Mouse (Mus musculus) left cerebral cortex, postnatal 36 days (tissue): Measurements from ENCODE around the gene Elovl2. TPM values are rescaled to one million over a fixed set of nuclear protein-coding genes. Genes with fewer than 3 reads are reported as not detected.
"Not testable (repeated sequence)": the region's sequence is repeated elsewhere in the genome, so short reads cannot be mapped to it uniquely, and the experiment has no call there.

Experiments
- DNase-seq, 2 experiments: peaks; one replicate each; pipeline ENCODE4 v3.0.0; 2021 to 2022; ENCODE audit warnings: low spot score in 2 of 2, mixed read lengths in 1 of 2
- intact Hi-C: fragments of 180-260 bp; cut with DNase I; formaldehyde crosslinking; loops from one replicate; pipeline ENCODE4 v1.15.1; 2025
- total RNA-seq, 2 experiments: library from RNA; stranded (reverse); gene quantifications; 2 replicates each; pipeline ENCODE4 v1.2.3; 2021

Elovl2 gene
- total RNA-seq, 2 experiments from 2014 or later: 18.3 to 18.6 TPM

DNA sequence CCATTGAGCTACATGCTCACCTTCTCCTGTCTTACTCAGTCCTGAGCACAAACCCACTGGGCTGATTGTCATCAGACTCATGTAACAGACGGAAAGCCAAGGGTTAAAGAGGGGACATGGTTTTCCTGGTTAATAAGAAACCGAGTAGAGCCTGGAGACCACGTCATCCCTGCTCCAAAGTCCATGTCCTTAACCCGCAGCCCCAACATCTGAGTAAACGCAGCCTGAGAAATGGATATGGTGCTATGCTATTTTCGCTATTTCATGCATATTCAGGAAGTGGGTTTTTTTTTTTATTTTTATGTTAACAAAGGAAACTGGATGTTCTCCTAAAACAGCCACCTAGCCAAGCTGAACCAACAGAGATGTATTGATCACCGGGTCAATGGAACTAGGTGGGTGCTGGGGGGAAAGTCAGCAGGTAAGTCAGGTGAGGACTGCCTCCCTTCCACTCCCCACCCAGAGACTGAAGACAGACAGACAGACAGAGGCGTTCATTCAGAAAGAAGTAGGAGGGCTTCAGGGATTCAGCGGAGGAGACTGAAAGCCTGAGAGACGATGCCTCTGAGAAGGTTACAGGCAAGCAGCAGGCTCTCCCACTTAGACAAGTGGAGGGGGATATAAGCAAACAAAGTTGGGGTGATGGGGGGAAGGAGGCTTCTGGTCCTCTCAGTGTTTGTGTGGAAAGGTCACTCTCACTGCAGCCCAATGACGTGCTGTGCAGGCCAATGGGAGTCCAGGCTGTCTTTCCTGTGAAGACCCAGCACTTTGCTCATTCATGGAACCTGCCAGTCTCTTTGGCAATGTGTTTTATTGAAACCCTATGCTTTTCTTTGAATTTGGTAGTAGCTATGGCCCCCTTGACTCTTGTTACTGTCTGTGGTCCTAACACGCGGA, 15.9 kb upstream of the Elovl2 start:
- DNase-seq: no peak
- intact Hi-C loops: loop anchor here (5.0 kb wide), 5 partner anchors 89 to 454 kb away; partner anchors contain the start of gene Pak1ip1

DNA sequence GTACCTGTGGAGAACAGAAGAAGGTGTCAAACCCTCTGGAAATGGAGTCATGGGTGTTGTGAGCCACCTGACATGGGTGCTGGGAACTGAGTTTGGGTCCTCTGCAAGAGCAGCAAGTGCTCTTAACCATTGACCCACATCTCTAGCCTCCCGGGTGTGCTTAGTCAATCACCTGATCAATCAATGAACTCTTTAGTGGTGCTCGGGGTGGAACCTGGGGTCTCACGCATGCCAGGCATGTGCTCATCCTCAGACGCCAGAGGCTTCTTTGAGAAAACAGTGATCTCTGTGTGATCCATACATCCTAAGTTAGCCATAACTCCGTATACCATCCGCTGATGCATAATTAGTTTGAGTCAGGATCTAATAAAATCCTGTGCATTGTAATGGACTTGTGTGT, 15.0 kb upstream of the Elovl2 start:
- intact Hi-C loops: loop anchor here (5.0 kb wide), 5 partner anchors 88 to 453 kb away; partner anchors contain the start of gene Pak1ip1

DNA sequence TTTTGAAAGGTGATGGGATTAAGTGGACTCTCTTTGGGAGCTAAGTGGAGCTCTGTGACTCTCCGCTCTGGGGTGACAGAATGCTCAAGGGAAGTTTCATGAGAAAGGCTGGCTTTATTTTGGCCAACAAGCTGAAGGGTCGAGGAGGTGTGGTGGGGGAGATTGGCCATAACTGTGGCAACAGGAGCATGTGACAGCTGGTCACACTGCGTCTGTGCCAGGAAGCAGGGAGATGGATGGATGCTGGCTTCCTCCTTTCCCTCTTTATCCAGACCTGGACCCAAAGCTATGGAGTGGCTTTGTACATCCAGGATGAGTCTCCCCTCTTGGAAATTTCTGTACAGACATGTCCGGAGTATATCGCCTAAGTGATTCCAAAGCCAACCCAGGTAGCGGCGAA, 13.0 kb upstream of the Elovl2 start:
- intact Hi-C loops: no loop called here
- DNase-seq: no peak

More for the DNA sequence above, 15.0 kb upstream of the Elovl2 start:
- DNase-seq: no peak

DNA sequence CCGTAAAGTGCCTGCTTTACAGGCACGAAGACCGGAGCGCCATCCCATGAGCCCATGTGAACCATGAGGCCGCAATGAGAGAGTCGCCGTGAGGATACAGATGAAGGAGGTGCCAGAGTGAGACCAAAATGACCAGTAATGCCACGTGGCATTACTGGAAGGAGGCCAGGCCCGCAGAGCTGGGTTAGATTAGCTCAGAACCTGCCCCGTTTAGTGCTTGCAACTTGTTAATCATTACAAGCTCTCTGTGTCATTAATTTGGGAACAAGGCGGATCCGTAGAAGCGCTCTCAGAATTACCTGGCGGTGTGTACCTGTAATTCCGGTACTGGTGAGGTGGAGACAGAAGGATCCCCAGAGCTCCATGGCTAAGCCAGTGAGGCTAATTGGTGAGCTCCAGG, 12.0 kb upstream of the Elovl2 start:
- no peak for DNase-seq
- intact Hi-C loops: no loop called here

DNA sequence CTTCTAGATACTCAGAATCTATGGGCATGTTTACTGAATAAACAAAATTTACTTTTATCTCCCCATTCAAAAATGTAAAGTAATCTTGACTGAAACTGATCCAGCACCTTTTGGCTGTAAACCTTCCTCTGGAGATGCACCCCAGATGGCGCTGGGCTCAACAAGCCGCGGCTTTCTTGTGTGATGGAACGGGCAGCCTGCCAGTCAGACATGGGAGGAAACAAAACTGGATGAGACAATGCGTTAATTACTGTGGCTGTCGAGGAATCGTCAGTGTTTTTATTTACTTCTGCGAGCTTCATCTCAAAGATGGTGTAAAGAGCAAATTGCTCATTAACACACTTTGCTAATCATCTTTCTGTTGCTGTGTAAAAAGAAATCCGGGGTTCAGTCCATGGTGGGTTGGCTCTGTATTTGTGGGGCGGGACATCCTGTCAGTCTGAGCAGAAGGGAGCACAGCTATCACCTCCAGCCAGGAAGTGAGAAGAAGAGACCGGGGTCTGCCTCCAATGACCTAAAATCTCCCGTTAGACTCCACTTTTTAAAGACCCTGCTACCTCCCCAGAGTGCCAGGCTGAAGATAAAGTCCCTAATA, 11.3 kb upstream of the Elovl2 start:
- intact Hi-C loops: no loop called here

DNA sequence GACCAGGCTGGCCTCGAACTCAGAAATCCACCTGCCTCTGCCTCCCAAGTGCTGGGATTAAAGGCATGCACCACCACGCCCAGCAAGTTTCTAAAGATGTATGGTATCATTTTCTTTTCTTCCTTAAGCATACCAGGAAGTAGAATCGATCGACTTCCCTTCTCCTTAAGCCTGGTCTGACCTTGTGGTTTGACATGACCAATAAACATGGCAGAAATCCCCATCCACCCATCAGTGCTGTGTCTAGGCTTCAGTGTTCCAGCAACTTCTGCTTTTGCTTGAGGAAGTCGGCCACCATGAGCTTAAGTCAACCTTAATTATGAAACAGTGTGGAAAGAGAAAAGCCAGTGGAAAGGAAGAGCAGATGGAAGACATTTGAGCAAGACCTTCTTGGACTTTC, 10.1 kb upstream of the Elovl2 start:
- intact Hi-C loops: no loop called here
- DNase-seq: no peak

More for the DNA sequence above, 11.3 kb upstream of the Elovl2 start:
- no peak for DNase-seq

DNA sequence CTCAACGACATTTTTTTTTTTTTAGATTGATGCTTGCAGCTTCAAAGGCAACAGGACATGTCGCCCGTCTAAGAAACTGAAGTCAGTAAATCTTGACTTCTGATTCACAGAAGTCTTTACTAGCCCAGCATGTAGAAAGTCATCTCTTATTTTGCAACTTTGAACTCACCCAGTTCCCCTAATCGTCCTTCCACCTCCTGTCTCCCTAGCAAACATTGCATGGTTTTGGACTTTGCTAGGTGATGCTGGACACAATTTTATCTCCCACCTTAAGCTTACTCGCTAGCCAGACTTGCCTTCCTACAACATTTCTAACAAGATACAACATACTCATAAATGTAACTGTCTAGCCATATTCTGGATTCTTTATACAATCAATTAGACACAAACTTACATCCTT, 7.9 kb upstream of the Elovl2 start:
- no peak for DNase-seq
- intact Hi-C loops: no loop called here

DNA sequence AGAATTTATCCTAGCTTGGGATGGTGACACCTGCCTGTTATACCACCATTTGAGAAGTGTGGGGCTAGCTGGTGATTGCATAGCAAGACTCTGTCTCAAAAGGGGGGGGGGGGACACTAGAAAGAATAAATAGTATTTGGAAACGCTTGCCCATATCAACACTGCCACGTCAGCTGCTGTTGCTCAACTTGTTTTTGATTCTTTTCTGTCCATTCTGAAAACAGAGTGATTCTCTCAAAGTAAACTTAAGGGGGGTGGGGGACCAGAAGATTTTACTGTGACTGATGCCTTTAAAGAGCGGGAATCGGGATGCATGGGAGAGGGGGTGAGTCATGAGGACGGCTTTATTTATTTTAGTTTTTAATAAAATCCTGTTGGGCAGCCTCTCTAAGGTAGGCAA, 6.3 kb upstream of the Elovl2 start:
- DNase-seq: no peak
- intact Hi-C loops: no loop called here

DNA sequence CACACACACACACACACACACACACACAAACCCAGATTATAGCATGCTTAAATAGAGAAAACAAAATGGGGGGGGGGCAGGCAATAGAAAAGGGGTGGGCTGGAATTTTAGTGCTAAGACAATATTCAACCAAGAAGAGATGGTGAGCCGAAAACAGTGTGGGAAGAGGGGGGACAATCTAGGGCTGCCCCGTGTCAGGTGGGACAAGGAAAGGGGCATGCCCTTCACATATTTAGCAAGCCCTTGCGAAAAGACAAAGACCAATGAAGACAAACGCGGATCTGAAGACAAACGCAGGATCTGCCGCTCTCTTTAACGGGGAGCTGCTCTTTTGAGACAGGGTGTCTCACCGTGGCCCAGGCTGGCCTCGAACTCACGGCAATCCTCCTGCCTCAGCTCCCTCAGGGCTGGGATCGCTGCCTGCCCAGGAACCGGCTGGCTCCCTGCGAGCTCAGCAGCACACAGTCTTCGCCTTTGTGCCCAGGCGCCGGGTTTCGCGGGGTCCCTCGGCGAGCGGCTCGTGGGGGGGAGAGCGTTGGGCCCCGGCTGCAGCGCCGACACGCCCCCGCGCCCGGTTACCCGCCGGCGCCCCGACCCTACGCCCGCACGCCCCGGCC, 410 bp downstream of the Elovl2 start:
- intact Hi-C loops: loop anchor here (5.0 kb wide), 1 partner anchor 72 kb away; no protein-coding TSS in a partner anchor
- DNase-seq: peak in 1 of 2 experiments; percentile 43

DNA sequence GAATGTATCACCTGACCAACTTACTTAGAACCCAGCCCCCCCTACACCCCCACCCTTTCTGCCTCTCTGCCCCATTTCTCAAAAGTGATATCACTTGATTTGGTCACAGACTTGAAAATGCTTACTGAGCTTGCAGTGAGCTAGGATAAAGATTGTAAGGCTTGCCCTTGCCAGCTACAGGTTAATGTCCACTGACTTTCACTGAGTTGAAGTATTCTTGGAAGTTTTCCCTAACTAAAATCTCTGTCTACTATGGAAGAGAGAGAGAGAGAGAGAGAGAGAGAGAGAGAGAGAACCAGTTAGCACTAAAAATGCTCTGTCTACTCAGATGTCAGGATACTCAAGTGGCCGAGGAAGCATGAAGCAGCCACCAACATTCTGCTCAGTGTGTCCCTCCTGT, 1.1 kb downstream of the Elovl2 start:
- intact Hi-C loops: no loop called here

DNA sequence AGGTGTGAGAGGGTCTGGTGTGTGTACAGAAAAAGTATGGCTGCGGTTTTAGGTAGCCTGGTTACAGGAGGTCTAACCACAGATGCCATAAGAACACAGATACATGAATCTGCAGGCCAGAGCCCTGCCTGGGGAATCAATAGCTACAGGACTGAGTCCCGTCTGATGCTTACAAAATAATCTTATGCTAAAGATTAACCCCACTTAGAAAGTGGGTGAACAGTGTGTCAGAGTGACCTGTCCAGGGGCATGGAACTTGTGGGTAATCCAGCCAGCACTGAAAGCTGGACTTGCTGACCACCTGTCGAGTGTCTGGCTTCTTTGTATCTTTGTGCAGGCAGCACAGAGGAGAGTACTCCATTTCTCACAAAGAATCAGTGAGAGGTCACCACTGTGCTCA, 4.0 kb downstream of the Elovl2 start:
- intact Hi-C loops: no loop called here
- no peak for DNase-seq

More for the DNA sequence above, 1.1 kb downstream of the Elovl2 start:
- no peak for DNase-seq

DNA sequence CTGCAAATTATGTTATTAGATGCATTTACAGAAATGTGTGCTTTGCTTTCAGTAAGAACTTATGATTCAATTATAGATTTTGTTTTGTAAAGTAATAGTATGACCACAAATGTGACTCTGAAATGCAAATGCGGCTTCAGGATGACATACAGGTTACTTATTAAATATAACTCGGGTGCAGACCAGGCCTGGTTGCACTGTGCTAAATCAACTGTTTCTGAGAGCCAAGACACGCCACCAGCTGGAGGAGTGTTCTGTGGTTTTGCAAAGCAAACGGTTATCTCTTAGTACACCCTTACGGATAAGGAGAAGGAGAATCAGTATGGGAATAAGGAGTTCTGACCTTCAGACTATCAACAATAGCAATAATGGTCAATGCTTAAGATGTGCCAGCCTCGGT, 4.5 kb downstream of the Elovl2 start:
- intact Hi-C loops: no loop called here
- no peak for DNase-seq

DNA sequence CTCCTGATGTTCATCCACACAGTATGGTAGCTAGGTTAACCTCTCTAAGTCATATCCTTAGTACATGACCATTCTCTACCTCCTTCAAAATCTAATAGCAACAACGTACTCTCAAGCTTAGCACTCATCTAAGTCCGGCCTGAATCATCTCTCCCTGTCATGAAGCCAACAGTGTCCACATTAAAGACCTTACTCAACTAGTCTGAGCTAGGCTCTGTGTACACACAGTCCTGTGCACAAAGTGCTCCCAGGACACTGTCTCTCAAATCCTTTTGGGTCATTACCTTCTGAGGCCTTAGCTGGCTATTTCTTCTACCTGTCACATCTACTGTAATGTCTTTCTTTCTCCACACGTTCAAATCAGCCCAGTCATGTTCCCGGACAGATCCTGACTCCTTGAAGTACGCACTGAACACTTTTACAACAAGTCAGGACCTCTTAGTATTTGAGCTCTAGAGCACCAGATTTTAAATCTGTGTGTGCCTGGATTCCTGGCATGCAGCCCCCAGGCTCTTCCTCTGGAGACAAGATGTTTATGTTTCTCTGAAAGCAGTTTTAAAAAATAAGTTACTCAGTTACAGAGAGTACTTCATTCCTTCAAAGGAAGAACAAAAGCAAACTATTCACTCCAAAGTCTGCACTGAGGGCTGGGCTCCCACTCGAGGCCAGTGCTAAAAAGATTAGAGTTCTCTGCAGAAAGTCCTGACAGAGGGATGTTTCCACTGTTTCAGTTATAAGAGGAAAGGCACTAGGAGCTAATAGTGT, 7.5 kb downstream of the Elovl2 start:
- intact Hi-C loops: no loop called here

DNA sequence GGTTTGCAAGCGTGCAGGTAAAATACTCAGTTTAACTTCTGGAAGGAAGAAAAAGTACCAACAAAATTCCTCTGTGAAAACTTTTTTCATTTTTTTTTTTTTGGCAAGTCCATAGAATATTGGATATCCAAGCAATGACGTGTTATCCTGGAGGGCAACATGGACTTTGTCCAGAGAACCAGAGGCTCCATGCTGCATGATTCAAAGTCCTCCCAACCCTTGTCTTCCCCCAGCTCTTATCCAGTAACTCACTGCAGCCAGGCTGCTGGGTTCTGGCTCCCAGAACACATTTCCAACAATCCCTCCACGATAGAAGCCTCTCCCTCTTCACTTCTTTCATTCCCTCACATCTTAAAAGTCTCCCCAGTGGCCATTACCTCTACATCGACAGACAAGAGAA, 8.9 kb downstream of the Elovl2 start:
- intact Hi-C loops: no loop called here
- DNase-seq: no peak

More for the DNA sequence above, 7.5 kb downstream of the Elovl2 start:
- no peak for DNase-seq

DNA sequence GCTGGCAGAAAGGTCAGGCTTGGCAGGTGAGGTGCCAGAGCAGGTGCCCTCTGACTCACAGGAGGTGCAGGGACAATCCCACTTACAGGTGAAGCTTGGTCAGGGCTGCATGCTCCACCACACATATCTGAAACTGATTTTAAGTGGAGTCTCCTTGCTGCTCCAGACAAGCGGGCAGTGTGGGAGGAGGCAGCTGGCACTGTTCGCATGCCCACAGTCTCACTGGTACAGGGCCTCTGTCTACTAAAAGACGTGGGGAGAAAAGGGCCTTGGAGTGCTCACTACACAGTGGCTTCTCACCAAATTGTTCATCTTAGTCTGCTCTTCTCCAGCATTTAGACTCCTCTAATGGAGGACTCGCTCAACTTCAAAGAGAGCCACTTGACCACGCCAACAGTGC, 14.0 kb downstream of the Elovl2 start:
- intact Hi-C loops: no loop called here
- peak; percentile 25 to 49 for DNase-seq

DNA sequence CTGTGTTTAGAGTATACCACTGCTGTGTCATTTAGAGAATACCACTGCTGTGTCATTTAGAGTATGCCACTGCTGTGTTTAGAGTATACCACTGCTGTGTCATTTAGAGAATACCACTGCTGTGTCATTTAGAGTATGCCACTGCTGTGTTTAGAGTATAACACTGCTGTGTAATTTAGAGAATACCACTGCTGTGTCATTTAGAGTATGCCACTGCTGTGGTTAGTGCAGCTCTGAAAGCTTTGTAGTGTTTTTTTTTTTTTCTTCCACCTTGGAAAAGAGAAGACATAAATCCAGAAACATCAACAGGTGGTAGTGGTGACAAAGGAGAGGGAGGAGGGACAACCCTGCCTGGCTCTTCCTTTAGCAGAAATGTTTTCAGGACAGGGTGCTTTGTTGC, 14.6 kb downstream of the Elovl2 start:
- DNase-seq, intact Hi-C loops: not testable (repeated sequence)

DNA sequence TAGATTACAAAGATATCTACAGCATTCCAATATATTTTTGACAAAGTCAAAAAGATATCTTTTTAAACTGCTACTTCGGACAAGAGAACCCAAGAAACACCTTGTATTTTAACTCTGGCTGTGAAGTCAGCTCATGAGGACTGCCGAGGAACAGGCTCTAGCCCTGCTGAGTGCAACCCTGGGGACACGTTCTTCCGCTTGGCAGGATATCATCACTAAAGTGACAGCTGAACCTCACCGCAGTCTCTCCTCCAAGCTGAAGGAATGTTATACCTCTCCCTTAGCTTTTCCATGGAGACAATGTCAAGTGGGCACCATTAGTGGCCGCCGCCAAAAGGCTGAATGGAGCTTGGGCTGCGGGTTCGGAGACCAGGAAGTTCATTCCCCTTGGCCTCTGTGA, 16.5 kb downstream of the Elovl2 start:
- no peak for DNase-seq
- intact Hi-C loops: no loop called here

DNA sequence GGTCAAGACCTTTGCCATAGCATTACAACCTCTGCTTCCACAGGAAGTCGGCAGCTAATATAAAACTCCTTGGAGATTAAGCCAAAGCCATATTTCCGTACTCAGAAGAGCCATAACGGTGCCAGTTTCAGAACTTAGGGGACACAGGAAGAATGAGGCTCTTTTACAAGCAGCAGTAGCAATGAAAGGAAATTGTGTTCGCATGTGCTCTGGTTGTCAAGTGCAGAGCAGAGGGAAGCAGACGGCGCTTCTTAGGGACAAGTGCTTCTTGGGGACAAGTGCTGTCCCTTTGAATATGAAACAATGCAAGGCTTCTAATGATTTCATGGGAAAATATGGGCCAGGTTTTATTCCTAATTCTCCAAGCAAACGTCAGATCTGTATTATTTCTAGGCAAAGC, 16.9 kb downstream of the Elovl2 start:
- no peak for DNase-seq
- intact Hi-C loops: no loop called here

DNA sequence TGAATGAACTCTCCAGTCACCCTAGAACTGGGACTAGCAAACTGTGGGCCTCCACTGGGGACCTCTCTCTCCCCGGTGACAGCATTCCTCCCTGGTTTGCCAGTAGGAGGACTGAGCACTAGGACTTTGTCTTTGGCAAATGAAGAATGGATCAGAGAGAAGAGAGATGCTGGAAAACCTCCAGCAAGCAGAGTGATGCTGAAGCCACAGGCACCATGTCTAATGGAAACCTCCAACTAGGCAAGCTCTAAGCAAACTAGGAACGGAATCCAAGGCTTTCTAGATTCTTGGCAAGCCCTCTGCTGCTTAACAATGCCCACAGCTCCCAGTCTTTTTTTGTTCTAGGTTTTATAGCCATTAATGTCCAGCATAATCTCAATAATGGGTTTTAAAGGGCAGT, 19.3 kb downstream of the Elovl2 start:
- intact Hi-C loops: no loop called here
- DNase-seq: no peak
